Mouse (Mus musculus): ENCODE data around the gene Nabp2. TPM values are rescaled to one million over a fixed set of nuclear protein-coding genes. Genes with fewer than 3 reads are reported as not detected.
A peak's percentile ranks its signal among the peaks of the same experiment; 100 is the strongest.

Gene Nabp2
- polyA plus RNA-seq, 1 experiment, result 82.9 TPM

DNA sequence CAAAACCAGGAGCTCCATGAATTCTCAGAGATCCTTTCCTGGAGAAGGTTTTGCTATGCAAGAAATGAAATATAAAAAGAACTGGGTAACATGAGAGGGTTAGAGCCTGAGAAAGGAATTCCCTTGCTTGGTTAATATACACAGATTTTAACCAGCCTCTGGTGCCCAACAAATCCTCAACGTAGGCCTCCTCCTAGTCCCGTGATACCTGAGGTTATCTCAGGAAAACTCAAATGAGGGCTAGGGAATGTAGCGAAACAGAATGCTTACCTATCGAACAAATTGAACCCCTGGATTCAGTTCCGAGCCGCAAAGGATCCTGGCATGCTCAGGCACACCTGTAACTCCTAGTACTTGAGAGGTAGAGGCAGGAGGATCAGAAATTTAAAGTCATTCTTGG, 46.4 kb upstream of the Nabp2 start:
- no peak overlapping the region for H3K9ac ChIP-seq (ENCODE audit: low read depth, poor library complexity, severe bottlenecking)
- no peaks in the 10 kb centered on the region for H3K9me3 ChIP-seq (replicated peaks; ENCODE audit: control insufficient read depth, insufficient read depth, low read length, poor library complexity, severe bottlenecking)
- TF ChIP-seq CTCF (IDR thresholded peaks at IDR 0.05; ENCODE audit: low read depth, low read length), result no peak
- no peak for TF ChIP-seq EP300 (IDR thresholded peaks at IDR 0.05; ENCODE audit: insufficient read depth, low read depth, low read length)
- TF ChIP-seq POLR2A (IDR thresholded peaks at IDR 0.05; ENCODE audit: insufficient read depth, low read length), result no peak
- no peaks in the 10 kb centered on the region for H3K36me3 ChIP-seq (ENCODE audit: control insufficient read depth, insufficient read depth, low read length, poor library complexity, severe bottlenecking)
- H3K27ac ChIP-seq (ENCODE audit: insufficient read depth, low read length), result no peak overlapping the region
- no peaks in the 10 kb centered on the region for H3K27me3 ChIP-seq (ENCODE audit: control insufficient read depth, insufficient read depth, low read length, poor library complexity, severe bottlenecking)
- H3K4me3 ChIP-seq (ENCODE audit: low read depth, low read length), result no peak overlapping the region
- no peaks in the 10 kb centered on the region for H3K4me1 ChIP-seq (ENCODE audit: control insufficient read depth, insufficient read depth, low read length)

DNA sequence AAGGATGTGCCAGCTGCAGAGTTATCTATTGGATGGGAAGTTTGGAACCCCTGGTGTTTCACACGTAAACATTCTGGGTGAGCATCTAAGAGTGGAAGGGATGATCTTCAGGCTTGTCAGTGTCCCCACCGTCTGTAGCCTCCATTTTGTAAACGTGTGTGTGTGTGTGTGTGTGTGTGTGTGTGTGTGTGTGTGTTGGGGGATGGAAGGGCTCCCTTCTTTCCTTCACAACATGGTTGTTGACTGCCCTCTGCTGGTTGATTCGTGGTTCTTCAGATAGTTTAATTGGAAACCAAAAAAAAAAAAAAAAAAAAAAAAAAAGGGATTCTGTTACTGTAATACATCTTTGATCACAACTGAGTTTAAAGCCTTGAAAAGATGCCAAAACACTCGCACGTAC, 44.0 kb upstream of the Nabp2 start:
- Histone ChIP-seq H3K27ac (ENCODE audit: insufficient read depth, low read length) (no peak overlapping the region), H3K36me3 (ENCODE audit: control insufficient read depth, insufficient read depth, low read length, poor library complexity, severe bottlenecking) (no peaks in the 10 kb centered on the region), H3K4me3 (ENCODE audit: low read depth, low read length) (peak overlapping the region; percentile 25; the same call in 1 of the 2 replicates), H3K9ac (ENCODE audit: low read depth, poor library complexity, severe bottlenecking) (peak overlapping the region; percentile 7; the same call in 1 of the 2 replicates), H3K9me3 (replicated peaks; ENCODE audit: control insufficient read depth, insufficient read depth, low read length, poor library complexity, severe bottlenecking) (no peaks in the 10 kb centered on the region), H3K4me1 (ENCODE audit: control insufficient read depth, insufficient read depth, low read length) (no peaks in the 10 kb centered on the region), H3K27me3 (ENCODE audit: control insufficient read depth, insufficient read depth, low read length, poor library complexity, severe bottlenecking) (no peaks in the 10 kb centered on the region)
- TF ChIP-seq EP300 (IDR thresholded peaks at IDR 0.05; ENCODE audit: insufficient read depth, low read depth, low read length), result no peak
- no peak for TF ChIP-seq POLR2A (IDR thresholded peaks at IDR 0.05; ENCODE audit: insufficient read depth, low read length)
- TF ChIP-seq CTCF (IDR thresholded peaks at IDR 0.05; ENCODE audit: low read depth, low read length), result no peak

DNA sequence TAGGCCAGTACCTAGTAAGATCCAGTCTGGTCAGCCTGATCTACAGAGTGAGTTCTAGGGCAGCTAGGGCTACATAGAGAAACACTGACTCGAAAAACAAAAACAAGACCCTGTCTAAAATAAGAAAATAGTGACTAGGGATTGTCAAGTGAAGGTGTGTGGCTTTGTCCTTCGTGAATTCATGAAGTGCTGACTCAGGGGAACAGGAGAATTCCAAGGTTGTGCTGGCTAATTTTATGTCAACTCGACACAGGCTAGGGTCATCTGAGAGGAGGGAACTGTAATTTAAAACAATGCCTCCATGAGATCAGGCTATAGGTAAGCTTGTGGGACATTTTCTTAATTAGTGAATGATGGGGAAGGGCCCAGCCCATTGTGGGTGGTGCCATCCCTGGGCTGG, 43.2 kb upstream of the Nabp2 start:
- Histone ChIP-seq H3K36me3 (ENCODE audit: control insufficient read depth, insufficient read depth, low read length, poor library complexity, severe bottlenecking) (no peaks in the 10 kb centered on the region), H3K27ac (ENCODE audit: insufficient read depth, low read length) (no peak overlapping the region), H3K27me3 (ENCODE audit: control insufficient read depth, insufficient read depth, low read length, poor library complexity, severe bottlenecking) (no peaks in the 10 kb centered on the region), H3K4me1 (ENCODE audit: control insufficient read depth, insufficient read depth, low read length) (no peaks in the 10 kb centered on the region), H3K9ac (ENCODE audit: low read depth, poor library complexity, severe bottlenecking) (peak overlapping the region; percentile 7; the same call in 1 of the 2 replicates), H3K4me3 (ENCODE audit: low read depth, low read length) (no peak overlapping the region), H3K9me3 (replicated peaks; ENCODE audit: control insufficient read depth, insufficient read depth, low read length, poor library complexity, severe bottlenecking) (no peaks in the 10 kb centered on the region)
- TF ChIP-seq POLR2A (IDR thresholded peaks at IDR 0.05; ENCODE audit: insufficient read depth, low read length) (no peak), EP300 (IDR thresholded peaks at IDR 0.05; ENCODE audit: insufficient read depth, low read depth, low read length) (no peak), CTCF (IDR thresholded peaks at IDR 0.05; ENCODE audit: low read depth, low read length) (no peak)

DNA sequence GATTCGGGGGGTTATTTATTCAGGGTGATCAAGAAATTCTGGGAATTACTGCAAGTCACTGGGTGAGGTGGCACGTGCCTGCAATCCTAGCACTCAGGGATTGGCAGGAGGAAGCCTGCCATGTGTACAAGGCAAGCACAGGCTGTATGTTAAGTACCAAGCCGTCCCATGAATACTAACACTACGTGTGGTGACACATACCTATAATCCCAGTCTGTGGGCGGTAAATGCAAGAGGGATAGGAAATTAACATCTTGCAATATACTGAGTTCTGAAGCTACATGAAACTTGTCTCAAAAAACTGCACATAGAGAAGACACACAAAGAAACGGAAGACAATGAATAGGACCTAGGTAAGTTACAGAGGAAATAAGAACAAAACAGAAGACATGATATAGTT, 39.7 kb upstream of the Nabp2 start:
- Histone ChIP-seq H3K4me1 (ENCODE audit: control insufficient read depth, insufficient read depth, low read length) (no peaks in the 10 kb centered on the region), H3K36me3 (ENCODE audit: control insufficient read depth, insufficient read depth, low read length, poor library complexity, severe bottlenecking) (no peaks in the 10 kb centered on the region), H3K9ac (ENCODE audit: low read depth, poor library complexity, severe bottlenecking) (no peak overlapping the region), H3K4me3 (ENCODE audit: low read depth, low read length) (no peak overlapping the region), H3K27ac (ENCODE audit: insufficient read depth, low read length) (no peak overlapping the region), H3K9me3 (replicated peaks; ENCODE audit: control insufficient read depth, insufficient read depth, low read length, poor library complexity, severe bottlenecking) (no peaks in the 10 kb centered on the region), H3K27me3 (ENCODE audit: control insufficient read depth, insufficient read depth, low read length, poor library complexity, severe bottlenecking) (no peaks in the 10 kb centered on the region)
- TF ChIP-seq EP300 (IDR thresholded peaks at IDR 0.05; ENCODE audit: insufficient read depth, low read depth, low read length) (no peak), CTCF (IDR thresholded peaks at IDR 0.05; ENCODE audit: low read depth, low read length) (no peak), POLR2A (IDR thresholded peaks at IDR 0.05; ENCODE audit: insufficient read depth, low read length) (no peak)

DNA sequence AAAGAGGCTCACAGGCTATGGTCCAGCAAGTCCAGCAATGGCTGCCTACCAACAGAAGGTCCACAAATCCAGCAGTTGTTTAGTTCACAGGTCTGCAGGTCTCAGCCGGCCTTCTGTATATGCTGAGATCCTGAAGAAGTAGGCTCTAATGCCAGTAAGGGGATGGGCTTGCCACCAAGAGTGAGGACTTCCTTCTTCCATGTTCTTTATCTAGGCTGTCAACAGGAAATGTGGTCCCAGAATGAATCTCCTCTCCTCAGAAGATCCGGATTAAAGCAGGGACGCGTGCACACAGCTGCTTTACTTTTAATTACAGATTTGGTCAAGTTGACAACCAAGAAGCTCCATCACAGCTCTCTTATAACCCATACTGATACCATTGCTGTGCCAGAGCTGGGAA, 34.1 kb upstream of the Nabp2 start:
- Histone ChIP-seq H3K9ac (ENCODE audit: low read depth, poor library complexity, severe bottlenecking) (no peak overlapping the region), H3K9me3 (replicated peaks; ENCODE audit: control insufficient read depth, insufficient read depth, low read length, poor library complexity, severe bottlenecking) (no peaks in the 10 kb centered on the region), H3K4me1 (ENCODE audit: control insufficient read depth, insufficient read depth, low read length) (peaks cover 2% of the 10 kb centered on the region), H3K27me3 (ENCODE audit: control insufficient read depth, insufficient read depth, low read length, poor library complexity, severe bottlenecking) (no peaks in the 10 kb centered on the region), H3K36me3 (ENCODE audit: control insufficient read depth, insufficient read depth, low read length, poor library complexity, severe bottlenecking) (no peaks in the 10 kb centered on the region), H3K4me3 (ENCODE audit: low read depth, low read length) (no peak overlapping the region), H3K27ac (ENCODE audit: insufficient read depth, low read length) (no peak overlapping the region)
- TF ChIP-seq POLR2A (IDR thresholded peaks at IDR 0.05; ENCODE audit: insufficient read depth, low read length), result no peak
- TF ChIP-seq EP300 (IDR thresholded peaks at IDR 0.05; ENCODE audit: insufficient read depth, low read depth, low read length), result no peak
- no peak for TF ChIP-seq CTCF (IDR thresholded peaks at IDR 0.05; ENCODE audit: low read depth, low read length)

DNA sequence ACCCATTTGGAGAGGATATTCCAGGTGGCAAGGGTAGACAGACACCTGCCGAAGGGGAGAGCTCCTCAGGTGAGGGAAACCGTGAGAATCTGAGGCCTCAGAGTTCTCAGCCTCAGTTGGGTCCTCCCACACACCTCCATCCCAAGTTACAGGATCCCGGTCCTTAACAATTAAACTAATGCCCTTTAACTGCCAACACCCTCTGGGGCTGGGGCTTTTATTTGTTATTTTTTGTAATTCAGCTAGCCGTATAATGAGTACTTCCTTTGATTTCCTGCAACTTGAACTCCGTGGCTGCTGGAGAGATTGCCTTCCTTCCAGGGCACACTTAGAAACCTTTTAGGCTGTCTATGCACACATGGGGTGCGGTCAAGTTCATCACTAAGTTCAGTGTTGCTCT, 33.1 kb upstream of the Nabp2 start:
- TF ChIP-seq CTCF (IDR thresholded peaks at IDR 0.05; ENCODE audit: low read depth, low read length) (no peak), POLR2A (IDR thresholded peaks at IDR 0.05; ENCODE audit: insufficient read depth, low read length) (no peak), EP300 (IDR thresholded peaks at IDR 0.05; ENCODE audit: insufficient read depth, low read depth, low read length) (no peak)
- no peaks in the 10 kb centered on the region for H3K9me3 ChIP-seq (replicated peaks; ENCODE audit: control insufficient read depth, insufficient read depth, low read length, poor library complexity, severe bottlenecking)
- peaks cover 2% of the 10 kb centered on the region for H3K4me1 ChIP-seq (ENCODE audit: control insufficient read depth, insufficient read depth, low read length)

More for the DNA sequence above, 33.1 kb upstream of the Nabp2 start:
- Histone ChIP-seq H3K36me3 (ENCODE audit: control insufficient read depth, insufficient read depth, low read length, poor library complexity, severe bottlenecking) (0 out of 2 replicates have a peak, but pooled peaks cover 2% of the 10 kb centered on the region), H3K27ac (ENCODE audit: insufficient read depth, low read length) (no peak overlapping the region), H3K9ac (ENCODE audit: low read depth, poor library complexity, severe bottlenecking) (no peak overlapping the region), H3K4me3 (ENCODE audit: low read depth, low read length) (no peak overlapping the region), H3K27me3 (ENCODE audit: control insufficient read depth, insufficient read depth, low read length, poor library complexity, severe bottlenecking) (no peaks in the 10 kb centered on the region)
